Mouse (Mus musculus) liver, embryonic 15.5 days (tissue): ENCODE measurements around the gene Sp1. TPM values are rescaled to one million over a fixed set of nuclear protein-coding genes. Genes with fewer than 3 reads are reported as not detected.
A peak's percentile ranks its signal among the peaks of the same experiment; 100 is the strongest.

Source experiments
- ATAC-seq: fragments of 200-750 bp; cut with Nextera tagmentation; 2 replicates; pipeline ENCODE4 v1.8.0; 2017; ENCODE audit warnings: moderate number of reproducible peaks, mild to moderate bottlenecking, moderate library complexity; ENCODE audit not compliant: insufficient read depth
- H3K27ac ChIP-seq: fragments of 300-500 bp; sonication (generic); replicated peaks from 2 replicates; pipeline ENCODE4 v1.5.1; 2015; ENCODE audit warnings: mild to moderate bottlenecking, inconsistent platforms
- H3K27me3 ChIP-seq: fragments of 300-500 bp; sonication (generic); 2 replicates; pipeline ENCODE4 v1.6.1; 2015; ENCODE audit warnings: mild to moderate bottlenecking, inconsistent platforms
- H3K36me3 ChIP-seq: fragments of 300-500 bp; sonication (generic); replicated peaks from 2 replicates; pipeline ENCODE4 v1.6.1; 2015; ENCODE audit warnings: moderate library complexity, mild to moderate bottlenecking, inconsistent platforms
- H3K4me1 ChIP-seq: fragments of 300-500 bp; sonication (generic); replicated peaks from 2 replicates; pipeline ENCODE4 v1.6.1; 2015; ENCODE audit warnings: inconsistent platforms
- H3K4me2 ChIP-seq: fragments of 300-500 bp; sonication (generic); 2 replicates; pipeline ENCODE4 v1.6.1; 2015; ENCODE audit warnings: moderate library complexity, mild to moderate bottlenecking, inconsistent platforms
- H3K4me3 ChIP-seq: fragments of 300-500 bp; sonication (generic); replicated peaks from 2 replicates; pipeline ENCODE4 v1.5.1; 2015; ENCODE audit warnings: mild to moderate bottlenecking, inconsistent platforms
- H3K9ac ChIP-seq: fragments of 300-500 bp; sonication (generic); 2 replicates; pipeline ENCODE4 v1.6.1; 2015; ENCODE audit warnings: moderate library complexity, mild to moderate bottlenecking, inconsistent platforms
- H3K9me3 ChIP-seq: fragments of 300-500 bp; sonication (generic); replicated peaks from 2 replicates; pipeline ENCODE4 v1.6.1; 2016; ENCODE audit warnings: inconsistent platforms
- WGBS: fragments of 180-500 bp; shearing (Covaris S2); methylation state at CpG from one replicate; pipeline ENCODE4 v1.1.7; 2015; ENCODE audit warnings: mixed read lengths; ENCODE audit not compliant: insufficient replicate concordance; 5-methylcytosine and 5-hydroxymethylcytosine counted together
- polyA plus RNA-seq: library from polyadenylated mRNA; unstranded; fragments of >200 nt; fragmentation: Nextera tagmentation; extraction: Ambion mirVana; gene quantifications from 2 replicates; pipeline ENCODE4 v1.2.1, GENCODE M21; 2015

Sp1 gene
- 3.5 and 3.7 TPM in 2 replicates for polyA plus RNA-seq

GRCm38 (mm10) chr15:102405489-102406195 lies at the start of gene Sp1:
Sp1 (plus strand) TSS chr15:102406143.
- H3K4me2 ChIP-seq: peak within 1 kb of the TSS; percentile 78
- H3K4me1 ChIP-seq: peaks cover 72% of the 10 kb centered on the region
- WGBS: under 1% methylated on average over 38 of the region's 38 CpGs
- no peaks in the 10 kb centered on the region for H3K27me3 ChIP-seq
- H3K9ac ChIP-seq: peak within 1 kb of the TSS; percentile 88
- no peaks in the 10 kb centered on the region for H3K9me3 ChIP-seq
- peak within 1 kb of the TSS; percentile 99 for H3K27ac ChIP-seq
- peaks cover 35% of the 10 kb centered on the region for H3K36me3 ChIP-seq
- peak; percentile 89 for ATAC-seq
- peak within 1 kb of the TSS; percentile 79 for H3K4me3 ChIP-seq

- WGBS: 33% methylated on average over 16 of the region's 16 CpGs
- H3K9ac ChIP-seq: no peak overlapping the region
- no peak overlapping the region for H3K27ac ChIP-seq
These were observed 49.2 kb upstream of the Sp1 start for GRCm38 (mm10) chr15:102356501-102357325.

DNA sequence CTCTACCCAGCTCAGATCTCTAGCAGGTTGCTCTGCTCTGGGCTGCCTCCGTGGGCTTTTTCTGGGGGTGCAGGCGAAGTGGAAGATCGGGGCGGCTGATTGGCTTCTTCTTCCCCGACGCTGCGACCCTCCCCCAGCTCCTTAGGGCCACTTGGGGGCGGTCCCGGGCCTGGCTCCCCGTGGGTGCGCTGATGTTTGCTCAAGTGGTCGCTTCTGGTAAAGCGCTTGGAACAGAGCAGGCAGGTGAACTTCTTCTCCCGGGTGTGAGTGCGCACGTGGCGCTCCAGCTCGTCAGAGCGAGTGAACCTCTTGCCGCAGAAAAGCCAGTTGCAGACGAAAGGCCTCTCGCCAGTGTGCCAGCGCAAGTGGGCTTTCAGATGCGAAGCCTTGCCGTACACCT lies 47.8 kb upstream of the Sp1 start:
- H3K9ac ChIP-seq: no peak overlapping the region

More at GRCm38 (mm10) chr15:102356501-102357325, 49.2 kb upstream of the Sp1 start:
- no peak overlapping the region for H3K4me3 ChIP-seq
- peak overlapping the region; percentile 79 for H3K4me2 ChIP-seq
- peaks cover 91% of the 10 kb centered on the region for H3K27me3 ChIP-seq
- H3K36me3 ChIP-seq: no peaks in the 10 kb centered on the region
- no peaks in the 10 kb centered on the region for H3K9me3 ChIP-seq
- H3K4me1 ChIP-seq: peaks cover 22% of the 10 kb centered on the region
- no peak for ATAC-seq

DNA sequence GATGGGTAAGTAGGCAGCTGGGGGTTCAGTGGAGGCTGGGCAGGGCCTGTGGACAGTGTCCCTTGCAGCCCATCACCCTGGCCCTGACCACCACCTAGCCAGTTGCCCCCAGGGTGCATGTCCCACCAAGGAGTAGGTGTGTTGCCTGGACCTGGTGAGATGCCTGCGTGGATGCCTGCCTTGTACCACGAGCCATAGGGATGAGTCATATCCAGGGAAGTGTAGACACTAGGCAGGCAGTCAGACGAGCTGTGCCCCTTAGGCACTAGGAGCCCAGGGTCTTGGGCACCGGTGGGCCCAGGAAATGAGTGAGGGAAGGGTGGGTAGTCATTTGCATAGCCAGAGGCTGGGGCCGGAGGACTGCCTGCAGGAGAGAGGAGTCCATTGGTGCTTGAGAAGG lies 47.1 kb upstream of the Sp1 start:
- ATAC-seq: no peak

More for the DNA sequence above, 47.8 kb upstream of the Sp1 start:
- no peak overlapping the region; the same call in 1 of the 2 replicates for H3K4me2 ChIP-seq
- no peak overlapping the region for H3K4me3 ChIP-seq
- H3K9me3 ChIP-seq: no peaks in the 10 kb centered on the region
- no peaks in the 10 kb centered on the region for H3K36me3 ChIP-seq
- no peak for ATAC-seq
- 2% methylated on average over 25 of the region's 25 CpGs for WGBS
- H3K27me3 ChIP-seq: peaks cover 94% of the 10 kb centered on the region
- H3K27ac ChIP-seq: no peak overlapping the region
- peaks cover 28% of the 10 kb centered on the region for H3K4me1 ChIP-seq

DNA sequence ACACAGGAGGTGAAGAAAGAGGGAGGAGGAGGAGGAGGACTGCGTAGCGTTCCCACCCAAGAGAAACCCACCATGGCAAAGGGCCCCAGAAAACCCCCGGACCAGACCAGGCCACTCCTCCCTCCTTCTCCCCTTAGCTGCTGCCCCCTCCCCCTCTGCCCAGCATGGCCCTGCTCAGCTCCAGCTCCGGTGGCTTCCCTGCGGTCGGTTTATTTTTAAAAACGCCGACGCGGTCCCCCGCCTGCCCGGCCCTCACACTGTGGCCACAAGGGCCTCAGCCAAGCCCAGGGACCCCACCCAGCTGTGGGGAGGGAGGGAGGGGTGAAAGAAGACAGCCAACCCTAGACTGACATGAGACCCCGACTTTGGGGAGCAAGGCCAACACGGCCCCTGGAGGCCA lies 43.3 kb upstream of the Sp1 start:
- WGBS: 6% methylated on average over 14 of the region's 14 CpGs
- Histone ChIP-seq H3K9ac (no peak overlapping the region), H3K9me3 (no peaks in the 10 kb centered on the region), H3K27ac (no peak overlapping the region), H3K27me3 (peaks cover 96% of the 10 kb centered on the region), H3K4me3 (no peak overlapping the region), H3K36me3 (no peaks in the 10 kb centered on the region), H3K4me2 (peak overlapping the region; percentile 48), H3K4me1 (peaks cover 12% of the 10 kb centered on the region; the same call in 1 of the 2 replicates)
- no peak for ATAC-seq

More for the DNA sequence above, 47.1 kb upstream of the Sp1 start:
- no peaks in the 10 kb centered on the region for H3K9me3 ChIP-seq
- no peak overlapping the region for H3K27ac ChIP-seq
- no peaks in the 10 kb centered on the region for H3K36me3 ChIP-seq
- H3K9ac ChIP-seq: no peak overlapping the region
- WGBS: 32% methylated on average over 5 of the region's 5 CpGs
- peaks cover 28% of the 10 kb centered on the region for H3K4me1 ChIP-seq
- peaks cover 97% of the 10 kb centered on the region for H3K27me3 ChIP-seq
- no peak overlapping the region for H3K4me3 ChIP-seq
- no peak overlapping the region for H3K4me2 ChIP-seq

DNA sequence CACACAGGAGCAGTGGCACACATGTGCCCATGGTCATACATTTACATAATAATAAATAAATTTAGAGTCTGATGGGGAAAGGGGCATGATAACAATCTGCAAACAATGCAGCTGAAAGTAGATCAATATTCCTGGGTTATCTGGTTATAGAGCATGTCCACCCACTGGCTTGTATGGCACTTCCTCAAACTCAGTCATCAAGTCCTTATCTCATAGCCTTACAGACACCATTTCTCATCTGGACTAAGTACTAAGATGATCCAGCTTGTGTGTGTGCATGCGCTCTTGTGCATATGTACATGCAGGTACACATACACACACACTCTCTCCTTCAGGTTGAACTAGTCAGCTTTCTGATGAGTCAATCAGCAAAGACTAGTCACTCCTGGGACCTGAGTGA lies 41.3 kb upstream of the Sp1 start:
- Histone ChIP-seq H3K36me3 (no peaks in the 10 kb centered on the region), H3K9me3 (no peaks in the 10 kb centered on the region), H3K27ac (no peak overlapping the region), H3K4me1 (peaks cover 6% of the 10 kb centered on the region; the same call in 1 of the 2 replicates), H3K27me3 (peaks cover 94% of the 10 kb centered on the region), H3K4me3 (no peak overlapping the region), H3K4me2 (no peak overlapping the region), H3K9ac (no peak overlapping the region)
- ATAC-seq: no peak
- 62% methylated on average over 1 of the region's 1 CpGs for WGBS

- ATAC-seq: no peak
- Histone ChIP-seq H3K4me2 (0 out of 2 replicates have a peak overlapping the region, but pooled peaks have one; percentile 20), H3K4me1 (peaks cover 9% of the 10 kb centered on the region; the same call in 1 of the 2 replicates), H3K4me3 (no peak overlapping the region), H3K27me3 (peaks cover 94% of the 10 kb centered on the region), H3K36me3 (no peaks in the 10 kb centered on the region), H3K9ac (no peak overlapping the region; the same call in 1 of the 2 replicates), H3K27ac (no peak overlapping the region), H3K9me3 (no peaks in the 10 kb centered on the region)
- WGBS: 22% methylated on average over 7 of the region's 7 CpGs
These were observed 39.7 kb upstream of the Sp1 start for GRCm38 (mm10) chr15:102366238-102366637.

- ATAC-seq: no peak
- Histone ChIP-seq H3K27me3 (peaks cover 97% of the 10 kb centered on the region), H3K27ac (no peak within 1 kb of the TSS), H3K4me3 (no peak within 1 kb of the TSS), H3K9ac (no peak within 1 kb of the TSS; the same call in 1 of the 2 replicates), H3K36me3 (no peaks in the 10 kb centered on the region), H3K4me1 (peaks cover 9% of the 10 kb centered on the region; the same call in 1 of the 2 replicates), H3K9me3 (no peaks in the 10 kb centered on the region), H3K4me2 (peak within 1 kb of the TSS; percentile 20)
- 8% methylated on average over 15 of the region's 15 CpGs for WGBS
These were observed 39.1 kb upstream of the Sp1 start, which contains the start of gene Sp7 for GRCm38 (mm10) chr15:102366733-102367344. Sp7 (minus strand) TSS chr15:102367182.

DNA sequence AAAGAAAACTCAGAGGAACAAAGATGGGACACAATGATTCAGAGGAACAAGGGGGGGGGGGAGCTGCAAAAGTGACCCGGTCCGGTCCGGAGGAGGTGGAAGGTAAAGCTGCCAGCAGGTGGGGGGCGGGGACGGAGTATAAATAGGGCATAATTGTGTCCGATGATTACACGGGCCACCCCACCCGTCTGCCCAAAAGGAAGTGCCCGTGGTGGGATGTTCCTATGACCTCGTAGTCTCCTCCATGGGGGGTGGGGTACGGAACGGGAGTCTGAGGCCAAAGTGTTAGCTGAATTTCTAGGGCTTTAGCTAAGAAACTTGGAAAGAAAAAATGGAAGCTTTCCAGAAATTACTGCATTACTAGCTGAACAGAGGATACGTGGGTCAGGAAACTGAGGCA lies 36.0 kb upstream of the Sp1 start:
- no peak overlapping the region for H3K4me2 ChIP-seq
- H3K27ac ChIP-seq: no peak overlapping the region
- ATAC-seq: no peak
- no peak overlapping the region for H3K9ac ChIP-seq
- H3K4me1 ChIP-seq: peaks cover 3% of the 10 kb centered on the region; the same call in 1 of the 2 replicates
- H3K9me3 ChIP-seq: no peaks in the 10 kb centered on the region
- WGBS: 13% methylated on average over 13 of the region's 13 CpGs
- H3K27me3 ChIP-seq: peaks cover 85% of the 10 kb centered on the region
- H3K36me3 ChIP-seq: no peaks in the 10 kb centered on the region
- no peak overlapping the region for H3K4me3 ChIP-seq

DNA sequence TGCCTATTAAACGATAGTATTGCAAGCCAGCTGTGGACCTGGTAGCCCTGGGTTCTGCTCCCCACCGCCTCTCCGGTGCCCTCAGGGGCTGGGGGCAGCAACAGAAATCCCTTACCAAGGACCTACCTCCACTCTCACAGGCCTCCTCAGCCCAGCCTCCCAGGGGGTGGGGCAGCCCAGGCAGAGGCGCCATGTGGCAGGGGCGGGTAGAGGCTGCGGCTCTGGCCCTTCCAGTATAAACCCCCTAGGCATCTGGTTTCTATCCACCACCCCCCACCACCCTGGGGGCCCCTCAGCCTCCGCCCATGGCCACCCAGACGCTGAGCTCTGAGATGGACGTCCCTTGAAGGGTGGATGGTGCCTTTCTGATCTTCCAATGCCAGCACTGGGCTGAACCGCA lies 35.2 kb upstream of the Sp1 start:
- H3K9ac ChIP-seq: no peak overlapping the region
- no peak for ATAC-seq
- no peak overlapping the region for H3K4me2 ChIP-seq
- no peak overlapping the region for H3K27ac ChIP-seq
- H3K4me3 ChIP-seq: no peak overlapping the region
- no peaks in the 10 kb centered on the region for H3K9me3 ChIP-seq
- peaks cover 3% of the 10 kb centered on the region; the same call in 1 of the 2 replicates for H3K4me1 ChIP-seq
- no peaks in the 10 kb centered on the region for H3K36me3 ChIP-seq
- WGBS: 17% methylated on average over 10 of the region's 10 CpGs
- peaks cover 85% of the 10 kb centered on the region for H3K27me3 ChIP-seq
